Mouse (Mus musculus) stomach, embryonic 15.5 days (tissue): Measurements from ENCODE around the gene Mrpl45. TPM values are rescaled to one million over a fixed set of nuclear protein-coding genes. Genes with fewer than 3 reads are reported as not detected.
A peak's percentile ranks its signal among the peaks of the same experiment; 100 is the strongest.

Experiments used
- ATAC-seq: fragments of 200-750 bp; cut with Nextera tagmentation; 2 replicates; pipeline ENCODE4 v1.8.0; 2017; ENCODE audit warnings: low read depth, moderate number of reproducible peaks, moderate TSS enrichment; ENCODE audit not compliant: insufficient read depth, low FRiP score
- H3K27ac ChIP-seq: fragments of 300-500 bp; sonication (generic); 2 replicates; pipeline ENCODE4 v1.5.1; 2015; ENCODE audit warnings: mild to moderate bottlenecking, inconsistent platforms
- H3K27me3 ChIP-seq: fragments of 300-500 bp; sonication (generic); replicated peaks from 2 replicates; pipeline ENCODE4 v1.6.1; 2015; ENCODE audit warnings: inconsistent platforms
- H3K36me3 ChIP-seq: fragments of 300-500 bp; sonication (generic); 2 replicates; pipeline ENCODE4 v1.6.1; 2015; ENCODE audit warnings: inconsistent platforms
- H3K4me1 ChIP-seq: fragments of 300-500 bp; sonication (generic); 2 replicates; pipeline ENCODE4 v1.6.1; 2015; ENCODE audit warnings: inconsistent platforms
- H3K4me2 ChIP-seq: fragments of 300-500 bp; sonication (generic); 2 replicates; pipeline ENCODE4 v1.6.1; 2015; ENCODE audit warnings: mild to moderate bottlenecking, inconsistent platforms
- H3K4me3 ChIP-seq: fragments of 300-500 bp; sonication (generic); replicated peaks from 2 replicates; pipeline ENCODE4 v1.5.1; 2015; ENCODE audit warnings: inconsistent platforms
- H3K9ac ChIP-seq: fragments of 300-500 bp; sonication (generic); 2 replicates; pipeline ENCODE4 v1.6.1; 2015; ENCODE audit warnings: inconsistent platforms
- H3K9me3 ChIP-seq: fragments of 300-500 bp; sonication (generic); 2 replicates; pipeline ENCODE4 v1.6.1; 2016; ENCODE audit warnings: inconsistent platforms
- WGBS: fragments of 180-500 bp; shearing (Covaris S2); methylation state at CpG from one replicate; pipeline ENCODE4 v1.1.7; 2015; 5-methylcytosine and 5-hydroxymethylcytosine counted together
- polyA plus RNA-seq: library from polyadenylated mRNA; unstranded; fragments of >200 nt; fragmentation: Nextera tagmentation; extraction: Ambion mirVana; gene quantifications from 2 replicates; pipeline ENCODE4 v1.2.1, GENCODE M21; 2015

Gene Mrpl45
- polyA plus RNA-seq, 1 experiment from 2014 or later = 41.5 TPM

- no peak overlapping the region for H3K4me3 ChIP-seq
- 82% methylated on average over 12 of the region's 12 CpGs for WGBS
- H3K4me2 ChIP-seq = no peak overlapping the region
- no peaks in the 10 kb centered on the region for H3K9me3 ChIP-seq
- ATAC-seq = no peak
- H3K4me1 ChIP-seq = peaks cover 27% of the 10 kb centered on the region
- H3K36me3 ChIP-seq = no peaks in the 10 kb centered on the region
- H3K27me3 ChIP-seq = no peaks in the 10 kb centered on the region; the same call in 1 of the 2 replicates
- H3K9ac ChIP-seq = no peak overlapping the region
- no peak overlapping the region for H3K27ac ChIP-seq
Observed at GRCm38 (mm10) chr11:97337363-97337762, 21.8 kb downstream of the Mrpl45 start.

- peaks cover under 1% of the 10 kb centered on the region; the same call in 1 of the 2 replicates for H3K27me3 ChIP-seq
- WGBS = 40% methylated on average over 21 of the region's 21 CpGs
- no peak overlapping the region; the same call in 1 of the 2 replicates for H3K9ac ChIP-seq
- H3K36me3 ChIP-seq = no peaks in the 10 kb centered on the region
- no peaks in the 10 kb centered on the region for H3K9me3 ChIP-seq
- H3K27ac ChIP-seq = peak overlapping the region; percentile 82
- H3K4me3 ChIP-seq = 0 out of 2 replicates have a peak overlapping the region, but pooled peaks have one; percentile 1
- H3K4me2 ChIP-seq = peak overlapping the region; percentile 41
- ATAC-seq = peak; percentile 59
- H3K4me1 ChIP-seq = peaks cover 25% of the 10 kb centered on the region
Observed at GRCm38 (mm10) chr11:97338302-97338976, 22.9 kb downstream of the Mrpl45 start.

- Histone ChIP-seq H3K27ac (peak overlapping the region; percentile 82), H3K9me3 (no peaks in the 10 kb centered on the region), H3K36me3 (no peaks in the 10 kb centered on the region), H3K9ac (no peak overlapping the region; the same call in 1 of the 2 replicates), H3K4me1 (peaks cover 30% of the 10 kb centered on the region), H3K27me3 (peaks cover 3% of the 10 kb centered on the region; the same call in 1 of the 2 replicates), H3K4me2 (peak overlapping the region; percentile 41), H3K4me3 (0 out of 2 replicates have a peak overlapping the region, but pooled peaks have one; percentile 1)
- ATAC-seq = peak; percentile 19; the same call in 1 of the 2 replicates
- WGBS = 31% methylated on average over 17 of the region's 17 CpGs
Observed at GRCm38 (mm10) chr11:97338977-97339315, 23.4 kb downstream of the Mrpl45 start.

- Histone ChIP-seq H3K36me3 (no peaks in the 10 kb centered on the region), H3K4me2 (no peak overlapping the region), H3K27me3 (0 out of 2 replicates have a peak, but pooled peaks cover 3% of the 10 kb centered on the region), H3K4me1 (peaks cover 14% of the 10 kb centered on the region), H3K27ac (no peak overlapping the region), H3K9ac (no peak overlapping the region), H3K9me3 (no peaks in the 10 kb centered on the region), H3K4me3 (no peak overlapping the region)
- no peak for ATAC-seq
- WGBS = 33% methylated on average over 8 of the region's 8 CpGs
Observed at GRCm38 (mm10) chr11:97343175-97343574, 27.7 kb downstream of the Mrpl45 start.

- no peak overlapping the region for H3K27ac ChIP-seq
- H3K27me3 ChIP-seq = 0 out of 2 replicates have a peak, but pooled peaks cover 3% of the 10 kb centered on the region
- peak overlapping the region; percentile 39 for H3K4me2 ChIP-seq
- H3K36me3 ChIP-seq = no peaks in the 10 kb centered on the region
- H3K9me3 ChIP-seq = no peaks in the 10 kb centered on the region
- 23% methylated on average over 17 of the region's 17 CpGs for WGBS
- no peak overlapping the region; the same call in 1 of the 2 replicates for H3K4me3 ChIP-seq
- H3K9ac ChIP-seq = no peak overlapping the region
- ATAC-seq = no peak
- H3K4me1 ChIP-seq = peaks cover 9% of the 10 kb centered on the region
Observed at GRCm38 (mm10) chr11:97343619-97344018, 28.1 kb downstream of the Mrpl45 start.

- H3K4me1 ChIP-seq = peaks cover 15% of the 10 kb centered on the region; the same call in 1 of the 2 replicates
- 0 out of 2 replicates have a peak, but pooled peaks cover 3% of the 10 kb centered on the region for H3K27me3 ChIP-seq
- H3K9ac ChIP-seq = no peak overlapping the region
- H3K27ac ChIP-seq = no peak overlapping the region
- H3K9me3 ChIP-seq = no peaks in the 10 kb centered on the region
- no peak overlapping the region for H3K4me2 ChIP-seq
- no peaks in the 10 kb centered on the region for H3K36me3 ChIP-seq
- no peak for ATAC-seq
- H3K4me3 ChIP-seq = no peak overlapping the region
- 55% methylated on average over 10 of the region's 10 CpGs for WGBS
Observed at GRCm38 (mm10) chr11:97345446-97345845, 29.9 kb downstream of the Mrpl45 start.

GRCm38 (mm10) chr11:97346383-97346782 lies 30.9 kb downstream of the Mrpl45 start:
- H3K4me2 ChIP-seq = no peak overlapping the region
- H3K27ac ChIP-seq = no peak overlapping the region
- no peak overlapping the region for H3K9ac ChIP-seq
- H3K4me1 ChIP-seq = peaks cover 21% of the 10 kb centered on the region; the same call in 1 of the 2 replicates
- WGBS = 78% methylated on average over 9 of the region's 9 CpGs
- no peak for ATAC-seq
- no peaks in the 10 kb centered on the region for H3K36me3 ChIP-seq
- H3K27me3 ChIP-seq = 0 out of 2 replicates have a peak, but pooled peaks cover 3% of the 10 kb centered on the region
- no peaks in the 10 kb centered on the region for H3K9me3 ChIP-seq
- H3K4me3 ChIP-seq = no peak overlapping the region

- H3K9me3 ChIP-seq = no peaks in the 10 kb centered on the region
- H3K36me3 ChIP-seq = no peaks in the 10 kb centered on the region
- no peak overlapping the region for H3K4me2 ChIP-seq
- no peak overlapping the region for H3K27ac ChIP-seq
- H3K4me3 ChIP-seq = no peak overlapping the region
- H3K27me3 ChIP-seq = 0 out of 2 replicates have a peak, but pooled peaks cover 3% of the 10 kb centered on the region
- ATAC-seq = no peak
- H3K9ac ChIP-seq = no peak overlapping the region
- 66% methylated on average over 9 of the region's 9 CpGs for WGBS
- H3K4me1 ChIP-seq = peaks cover 22% of the 10 kb centered on the region; the same call in 1 of the 2 replicates
Observed at GRCm38 (mm10) chr11:97347291-97347690, 31.8 kb downstream of the Mrpl45 start.

- peak; percentile 75; the same call in 1 of the 2 replicates for ATAC-seq
- Histone ChIP-seq H3K4me3 (no peak overlapping the region), H3K9ac (no peak overlapping the region), H3K27me3 (no peaks in the 10 kb centered on the region), H3K27ac (peak overlapping the region; percentile 5; the same call in 1 of the 2 replicates), H3K4me1 (peaks cover 15% of the 10 kb centered on the region; the same call in 1 of the 2 replicates), H3K9me3 (no peaks in the 10 kb centered on the region), H3K36me3 (no peaks in the 10 kb centered on the region), H3K4me2 (no peak overlapping the region)
- 21% methylated on average over 2 of the region's 2 CpGs for WGBS
Observed at GRCm38 (mm10) chr11:97350035-97350434, 34.5 kb downstream of the Mrpl45 start.

- peaks cover 15% of the 10 kb centered on the region; the same call in 1 of the 2 replicates for H3K4me1 ChIP-seq
- no peak for ATAC-seq
- H3K27ac ChIP-seq = no peak within 1 kb of the TSS
- WGBS = 71% methylated on average over 3 of the region's 3 CpGs
- H3K9me3 ChIP-seq = no peaks in the 10 kb centered on the region
- H3K36me3 ChIP-seq = no peaks in the 10 kb centered on the region
- no peaks in the 10 kb centered on the region for H3K27me3 ChIP-seq
- no peak within 1 kb of the TSS for H3K4me2 ChIP-seq
- no peak within 1 kb of the TSS for H3K9ac ChIP-seq
- H3K4me3 ChIP-seq = no peak within 1 kb of the TSS
Observed at GRCm38 (mm10) chr11:97352027-97352684, 36.6 kb downstream of the Mrpl45 start, which contains the start of gene Gpr179. Gpr179 (minus strand) TSS chr11:97352077.

- H3K9me3 ChIP-seq = no peaks in the 10 kb centered on the region
- no peak overlapping the region for H3K4me2 ChIP-seq
- 43% methylated on average over 4 of the region's 4 CpGs for WGBS
- peaks cover 15% of the 10 kb centered on the region; the same call in 1 of the 2 replicates for H3K4me1 ChIP-seq
- no peaks in the 10 kb centered on the region for H3K27me3 ChIP-seq
- no peaks in the 10 kb centered on the region for H3K36me3 ChIP-seq
- H3K4me3 ChIP-seq = no peak overlapping the region
- ATAC-seq = no peak
- H3K27ac ChIP-seq = no peak overlapping the region
- H3K9ac ChIP-seq = no peak overlapping the region
Observed at GRCm38 (mm10) chr11:97352935-97353597, 37.5 kb downstream of the Mrpl45 start.
